Mouse (Mus musculus): ENCODE data around the gene Tmem100.

The Tmem100 gene

GRCm38 (mm10) chr11:90015281-90015680 is 14.9 kb upstream of the Tmem100 start:
- CTCF ChIA-PET = no interaction called here

- CTCF ChIA-PET = interaction anchor here (0.7 kb wide), 1 partner anchor 11 kb away, joined by 3 read pairs; the partner anchor contains the start of gene Tmem100
Observed at GRCm38 (mm10) chr11:90019161-90019560, 11.0 kb upstream of the Tmem100 start.

- CTCF ChIA-PET = no interaction called here
Observed at GRCm38 (mm10) chr11:90025891-90026801, 4.0 kb upstream of the Tmem100 start.

DNA sequence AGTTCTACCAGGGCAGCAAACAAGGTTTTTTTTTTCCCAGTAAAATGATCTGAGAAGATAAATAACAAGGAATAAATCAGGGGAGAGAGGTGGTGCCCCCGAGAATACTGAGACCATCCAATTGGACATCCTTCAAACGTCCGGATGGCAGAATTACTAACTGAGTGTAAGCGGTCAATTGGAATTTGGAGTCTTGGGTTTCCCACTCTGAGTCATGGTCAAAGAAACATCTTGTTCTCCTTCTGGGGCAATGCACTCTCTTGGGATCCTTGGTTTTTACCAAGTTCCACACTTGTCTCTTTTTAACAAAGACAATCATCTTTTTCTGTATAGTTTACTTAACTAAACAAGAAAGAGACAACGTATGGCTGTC is 3.4 kb upstream of the Tmem100 start:
- CTCF ChIA-PET = no interaction called here

- CTCF ChIA-PET = no interaction called here
Observed at GRCm38 (mm10) chr11:90027216-90027615, 2.9 kb upstream of the Tmem100 start.

DNA sequence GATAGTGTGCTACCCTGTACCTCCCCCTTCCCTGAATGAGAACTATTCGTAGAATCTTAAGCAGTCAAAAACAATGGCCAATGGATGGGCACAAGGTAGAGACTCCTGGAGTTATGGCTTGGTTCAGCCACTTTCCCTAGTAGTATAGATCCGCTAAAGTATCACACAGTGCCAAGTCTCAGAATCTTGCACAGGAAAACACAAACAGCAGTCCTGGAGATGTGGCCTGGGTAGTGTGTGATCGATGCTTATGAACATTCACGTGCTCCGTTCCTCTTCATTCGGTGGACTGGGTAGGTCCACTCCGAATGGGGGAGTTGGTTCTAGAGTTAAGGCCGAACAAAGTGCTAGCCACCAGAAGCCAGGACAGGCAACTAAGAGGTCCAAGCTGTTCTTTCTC is 1.4 kb upstream of the Tmem100 start:
- CTCF ChIA-PET = no interaction called here

GRCm38 (mm10) chr11:90029354-90029753 is 794 bp upstream of the Tmem100 start:
- CTCF ChIA-PET = interaction anchor here (0.9 kb wide), 1 partner anchor 11 kb away, joined by 3 read pairs; no protein-coding TSS in a partner anchor

DNA sequence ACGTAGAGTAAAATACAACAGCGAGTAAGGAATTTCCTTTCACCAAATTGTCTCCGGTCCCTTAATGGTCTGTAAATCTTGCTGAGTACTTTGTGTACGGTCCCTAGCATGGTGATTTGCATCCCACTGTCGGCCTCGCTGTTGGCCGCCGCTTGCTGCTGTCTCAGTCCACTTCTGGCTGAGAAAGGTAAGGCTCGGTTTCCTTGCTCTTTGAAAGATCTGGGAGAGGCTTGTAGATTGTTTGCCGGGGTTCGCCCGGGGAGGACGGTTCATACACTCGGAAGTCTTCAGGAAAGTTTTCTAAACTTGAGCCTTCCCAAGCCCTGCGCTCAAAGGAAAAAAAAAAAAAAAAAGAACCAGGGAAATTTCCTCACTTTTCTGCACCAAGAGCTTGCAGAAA is 409 bp downstream of the Tmem100 start:
- CTCF ChIA-PET = no interaction called here

DNA sequence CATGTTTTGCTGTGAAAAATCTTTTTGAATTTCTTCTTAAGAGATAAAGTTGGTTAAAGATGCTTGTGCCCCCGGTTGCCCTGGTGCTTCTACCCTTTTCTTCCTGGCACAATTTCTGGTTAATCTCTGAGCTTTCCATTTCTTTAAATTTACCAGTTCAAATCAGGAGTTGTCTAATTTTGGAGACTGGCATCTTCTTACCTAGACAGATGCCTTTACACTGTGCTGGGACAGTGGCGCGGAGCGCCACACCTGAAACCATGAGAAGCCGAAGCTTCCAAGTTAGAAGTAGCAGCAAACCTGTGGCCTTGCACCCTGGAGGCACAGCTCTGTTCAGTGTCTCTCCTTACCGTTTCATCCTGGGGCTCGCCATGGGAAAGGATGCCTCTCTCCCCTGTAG is 928 bp downstream of the Tmem100 start:
- CTCF ChIA-PET = no interaction called here

DNA sequence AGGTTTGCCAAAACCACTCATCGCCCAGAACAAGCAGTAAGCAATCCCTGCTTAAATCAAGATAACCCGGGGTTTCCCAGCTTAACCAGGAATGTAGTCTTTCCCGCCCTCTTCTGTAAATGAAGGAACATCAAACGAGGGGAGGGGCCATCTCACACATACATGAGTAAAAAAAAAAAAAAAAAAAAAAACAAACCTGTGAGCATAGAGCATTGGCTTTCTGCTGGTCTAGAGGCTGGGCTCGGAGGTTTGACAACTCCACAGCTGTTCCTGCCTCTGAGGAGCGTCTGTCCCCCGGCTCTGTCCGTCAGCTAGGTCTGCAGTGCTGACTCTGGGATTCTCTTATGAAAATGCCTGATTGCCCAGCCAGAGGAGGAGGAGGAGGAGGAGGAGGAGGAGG is 2.7 kb downstream of the Tmem100 start:
- CTCF ChIA-PET = no interaction called here

DNA sequence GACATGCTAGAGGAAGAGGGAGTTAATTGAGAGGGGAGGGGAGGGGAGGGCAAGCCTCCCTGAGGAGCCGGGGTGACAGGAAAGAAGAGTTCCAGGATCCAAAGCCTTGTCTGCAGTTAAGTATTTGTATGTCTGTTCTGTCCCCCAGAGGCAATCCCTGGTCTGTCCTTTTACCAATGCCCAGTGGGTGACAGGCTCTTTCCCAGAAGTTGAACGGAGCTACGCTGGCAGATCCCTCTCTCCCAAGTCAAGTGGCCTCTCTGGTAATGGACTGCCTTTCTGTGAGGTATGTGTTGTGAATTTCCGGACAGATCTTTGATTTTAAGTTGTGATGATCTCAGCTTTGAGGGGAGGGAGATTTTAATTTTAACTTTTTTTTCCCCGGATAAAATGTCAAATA is 3.3 kb downstream of the Tmem100 start:
- CTCF ChIA-PET = no interaction called here

DNA sequence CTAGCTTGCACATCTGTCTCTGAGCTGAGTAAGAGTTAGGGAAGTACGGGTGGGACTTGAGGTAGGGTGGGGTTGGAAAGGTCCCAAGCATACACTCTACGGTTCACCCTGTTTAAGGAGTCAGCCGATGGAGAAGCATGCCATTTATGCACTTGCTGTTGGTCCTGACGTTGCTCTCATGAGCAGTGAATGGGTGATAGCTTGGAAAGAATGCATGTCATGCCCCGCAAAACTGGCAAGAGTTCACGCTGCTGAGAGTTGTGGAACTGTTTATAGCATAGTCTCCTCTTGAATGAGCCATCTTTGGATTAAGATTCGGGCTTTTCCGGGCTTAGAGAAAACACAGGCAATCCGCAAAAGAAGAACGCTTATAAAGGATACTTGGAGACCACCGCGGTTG is 4.5 kb downstream of the Tmem100 start:
- CTCF ChIA-PET = no interaction called here

DNA sequence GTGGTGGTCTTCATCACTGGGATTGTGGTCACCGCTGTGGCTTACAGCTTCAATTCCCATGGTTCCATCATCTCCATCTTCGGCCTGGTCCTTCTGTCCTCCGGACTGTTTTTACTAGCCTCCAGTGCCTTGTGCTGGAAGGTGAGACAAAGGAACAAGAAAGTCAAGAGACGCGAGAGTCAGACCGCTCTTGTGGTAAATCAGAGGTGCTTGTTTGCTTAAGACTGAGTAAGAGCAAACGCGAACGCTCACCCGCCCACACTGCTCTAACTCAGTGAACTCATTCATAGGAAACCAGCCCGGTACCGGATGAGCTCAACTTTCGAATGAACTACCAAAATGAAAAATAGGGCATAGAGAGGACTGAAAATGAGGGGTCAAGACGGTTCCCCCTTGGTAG is 5.4 kb downstream of the Tmem100 start:
- CTCF ChIA-PET = no interaction called here

GRCm38 (mm10) chr11:90036416-90036815 is 6.3 kb downstream of the Tmem100 start:
- CTCF ChIA-PET = no interaction called here

DNA sequence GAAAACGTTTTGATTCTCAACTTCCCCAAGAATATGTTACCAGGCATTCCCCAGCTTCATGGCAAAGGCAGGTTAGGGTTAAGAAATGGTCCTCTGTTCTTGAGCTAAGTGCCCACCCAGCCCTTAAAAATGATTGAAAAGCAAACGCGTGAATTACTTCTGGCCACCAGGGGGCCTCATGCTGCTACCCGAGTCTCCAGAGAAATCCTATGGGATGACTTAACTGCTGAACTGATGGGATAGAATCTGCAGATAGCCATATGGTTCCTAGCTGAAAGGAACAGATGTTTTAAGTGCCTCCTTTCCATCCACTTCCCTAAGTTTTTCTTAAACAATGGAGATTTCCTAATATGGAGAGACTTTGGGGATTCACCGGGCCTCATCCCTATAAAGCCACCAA is 7.9 kb downstream of the Tmem100 start:
- CTCF ChIA-PET = no interaction called here

DNA sequence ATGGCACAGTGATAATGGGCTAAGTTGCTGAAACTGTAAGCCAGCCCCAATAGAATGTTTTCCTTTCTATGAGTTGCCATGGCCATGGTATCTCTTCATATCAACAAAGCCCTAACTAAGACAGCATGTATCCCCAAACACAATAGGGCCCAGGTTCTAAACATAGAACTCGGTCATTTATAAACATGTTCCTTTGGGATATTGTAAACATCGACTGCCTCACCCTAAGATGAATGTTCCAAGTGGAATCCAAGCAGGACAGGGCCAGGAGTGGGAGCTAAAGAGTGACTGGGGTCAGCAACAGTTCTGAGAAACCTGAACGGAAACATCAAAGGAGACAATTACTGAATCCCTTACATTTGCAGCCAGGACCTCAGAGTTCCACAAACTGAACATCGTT is 14.3 kb downstream of the Tmem100 start:
- CTCF ChIA-PET = no interaction called here

- CTCF ChIA-PET = no interaction called here
Observed at GRCm38 (mm10) chr11:90046211-90046610, 16.1 kb downstream of the Tmem100 start.

- CTCF ChIA-PET = no interaction called here
Observed at GRCm38 (mm10) chr11:90047271-90047670, 17.1 kb downstream of the Tmem100 start.

DNA sequence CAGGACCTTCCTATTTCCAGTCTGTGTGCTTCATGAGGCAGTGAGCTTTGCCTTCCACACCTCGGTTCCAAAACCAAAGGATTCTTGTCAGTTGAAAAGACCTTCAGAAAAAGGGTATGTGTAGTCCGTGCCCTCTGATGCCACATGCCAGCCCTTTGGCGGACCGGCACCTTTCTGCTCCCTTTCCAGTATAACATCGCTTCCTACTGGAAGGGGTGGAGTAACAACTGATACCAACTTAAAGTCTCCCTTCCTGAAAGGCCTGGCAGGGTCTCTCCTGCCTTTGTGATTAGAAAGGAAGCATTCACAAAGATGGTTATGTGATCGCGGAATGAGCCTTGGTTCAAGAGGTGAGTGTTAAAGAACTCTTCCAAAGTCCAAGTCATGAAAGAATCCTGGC is 19.9 kb downstream of the Tmem100 start:
- CTCF ChIA-PET = no interaction called here

- CTCF ChIA-PET = no interaction called here
Observed at GRCm38 (mm10) chr11:90052785-90053184, 22.6 kb downstream of the Tmem100 start.

DNA sequence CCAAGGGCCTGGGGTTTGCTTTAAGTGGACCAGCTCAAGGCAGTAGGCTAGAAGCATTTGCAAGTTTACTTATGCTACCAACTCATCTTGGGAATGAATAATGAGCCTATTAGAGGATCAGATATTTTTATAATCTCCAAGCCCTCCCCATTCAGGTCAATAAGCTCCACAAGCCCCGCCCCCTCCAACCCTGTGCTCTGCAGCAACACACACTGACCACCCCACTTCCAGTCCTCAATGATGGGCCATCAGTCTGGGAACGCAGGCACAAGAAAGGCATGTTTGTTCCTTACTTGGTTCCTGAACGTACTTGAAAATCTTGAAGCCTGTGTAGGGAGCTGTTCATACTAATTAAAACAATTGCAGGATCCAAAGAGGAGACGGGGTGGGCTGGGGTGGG is 23.7 kb downstream of the Tmem100 start:
- CTCF ChIA-PET = interaction anchor here (0.6 kb wide), 1 partner anchor 750 kb away, joined by 3 read pairs; no protein-coding TSS in a partner anchor

DNA sequence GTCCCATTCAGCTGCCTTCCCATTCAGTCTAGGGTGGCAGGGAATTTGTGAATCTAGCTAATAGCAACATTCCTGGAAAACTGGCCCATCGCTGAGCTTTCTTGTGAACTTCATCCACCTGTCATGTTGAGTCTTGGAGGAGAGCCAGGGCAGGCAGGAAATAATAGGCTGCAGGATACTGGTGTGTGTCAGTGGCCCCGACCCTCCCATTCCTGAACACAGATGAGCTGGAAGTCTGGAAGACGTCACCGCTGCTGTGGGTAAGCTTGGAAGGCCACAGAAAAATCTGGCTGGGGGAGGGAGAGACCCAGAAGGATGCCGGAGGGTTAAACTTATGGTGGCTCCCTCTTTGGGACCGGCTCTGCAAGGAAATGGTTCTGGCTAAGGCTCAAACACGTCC is 24.3 kb downstream of the Tmem100 start:
- CTCF ChIA-PET = interaction anchor here (0.6 kb wide), 1 partner anchor 750 kb away, joined by 3 read pairs; no protein-coding TSS in a partner anchor

GRCm38 (mm10) chr11:90057070-90057469 is 26.9 kb downstream of the Tmem100 start:
- CTCF ChIA-PET = interaction anchor here (0.7 kb wide), 1 partner anchor 556 kb away, joined by 4 read pairs; no protein-coding TSS in a partner anchor

GRCm38 (mm10) chr11:90059241-90059640 is 29.1 kb downstream of the Tmem100 start:
- CTCF ChIA-PET = no interaction called here

Measured in spleen, embryonic (tissue).